Mouse (Mus musculus): ENCODE measurements around the gene D330020A13Rik. TPM values are rescaled to one million over a fixed set of nuclear protein-coding genes. Genes with fewer than 3 reads are reported as not detected.

Gene D330020A13Rik
- polyA plus RNA-seq, 1 experiment, result 0.26 TPM

- H3ac ChIP-seq (ENCODE audit: control insufficient read depth, insufficient read length, low read depth), result no peak overlapping the region
- H3K4me3 ChIP-seq (ENCODE audit: insufficient read depth, poor library complexity, severe bottlenecking), result no peak overlapping the region
- no peaks in the 10 kb centered on the region for H3K36me3 ChIP-seq (ENCODE audit: control insufficient read depth, insufficient read depth)
- TF ChIP-seq MAX (IDR thresholded peaks at IDR 0.05) (no peak), FOSL1 (IDR thresholded peaks at IDR 0.05; ENCODE audit: insufficient read depth, low read length, poor library complexity, severe bottlenecking) (no peak), USF1 (IDR thresholded peaks at IDR 0.05; ENCODE audit: low read depth) (no peak), MYOD1 (IDR thresholded peaks at IDR 0.05; ENCODE audit: control insufficient read depth, insufficient read length, low read depth) (no peak), MYOG (IDR thresholded peaks at IDR 0.05; ENCODE audit: control insufficient read depth, extremely low read depth, insufficient read length) (no peak), CTCF (IDR thresholded peaks at IDR 0.05; ENCODE audit: control insufficient read depth, insufficient read depth, insufficient read length) (no peak), CEBPB (IDR thresholded peaks at IDR 0.05; ENCODE audit: low read depth) (no peak)
- H3K79me2 ChIP-seq (ENCODE audit: control insufficient read depth, insufficient read depth), result no peaks in the 10 kb centered on the region
- no peaks in the 10 kb centered on the region for H3K79me3 ChIP-seq (ENCODE audit: low read depth)
- H3K27me3 ChIP-seq (ENCODE audit: control insufficient read depth, insufficient read depth, insufficient read length), result no peaks in the 10 kb centered on the region
Measured at GRCm38 (mm10) chr6:120263608-120264007, 30.6 kb upstream of the D330020A13Rik start.

DNA sequence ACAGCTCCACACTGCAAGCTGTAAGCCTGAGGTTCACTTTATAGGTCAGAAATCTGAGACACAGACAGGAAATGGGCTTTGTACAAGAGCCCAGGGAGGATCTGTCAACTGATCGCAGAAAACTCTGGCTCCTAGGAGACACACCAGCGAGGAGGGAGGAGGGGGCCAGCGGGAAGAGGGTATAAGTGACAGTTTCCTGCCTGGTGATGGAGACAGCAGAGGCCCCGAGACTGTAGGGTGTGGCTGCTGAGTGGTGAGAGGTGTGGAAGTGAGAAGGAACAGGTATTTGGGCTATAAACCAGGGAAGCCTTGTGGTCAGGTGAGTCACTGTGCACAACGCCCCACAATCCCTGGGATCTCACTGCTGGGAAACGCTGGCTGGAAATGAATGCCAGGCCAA is 30.0 kb upstream of the D330020A13Rik start:
- no peak for TF ChIP-seq USF1 (IDR thresholded peaks at IDR 0.05; ENCODE audit: low read depth)
- no peak for TF ChIP-seq MYOD1 (IDR thresholded peaks at IDR 0.05; ENCODE audit: control insufficient read depth, insufficient read length, low read depth)
- TF ChIP-seq MAX (IDR thresholded peaks at IDR 0.05), result no peak
- TF ChIP-seq MYOG (IDR thresholded peaks at IDR 0.05; ENCODE audit: control insufficient read depth, extremely low read depth, insufficient read length), result no peak
- no peak for TF ChIP-seq FOSL1 (IDR thresholded peaks at IDR 0.05; ENCODE audit: insufficient read depth, low read length, poor library complexity, severe bottlenecking)
- Histone ChIP-seq H3K79me3 (ENCODE audit: low read depth) (no peaks in the 10 kb centered on the region), H3ac (ENCODE audit: control insufficient read depth, insufficient read length, low read depth) (no peak overlapping the region), H3K79me2 (ENCODE audit: control insufficient read depth, insufficient read depth) (no peaks in the 10 kb centered on the region), H3K36me3 (ENCODE audit: control insufficient read depth, insufficient read depth) (no peaks in the 10 kb centered on the region), H3K4me3 (ENCODE audit: insufficient read depth, poor library complexity, severe bottlenecking) (no peak overlapping the region), H3K27me3 (ENCODE audit: control insufficient read depth, insufficient read depth, insufficient read length) (no peaks in the 10 kb centered on the region)

DNA sequence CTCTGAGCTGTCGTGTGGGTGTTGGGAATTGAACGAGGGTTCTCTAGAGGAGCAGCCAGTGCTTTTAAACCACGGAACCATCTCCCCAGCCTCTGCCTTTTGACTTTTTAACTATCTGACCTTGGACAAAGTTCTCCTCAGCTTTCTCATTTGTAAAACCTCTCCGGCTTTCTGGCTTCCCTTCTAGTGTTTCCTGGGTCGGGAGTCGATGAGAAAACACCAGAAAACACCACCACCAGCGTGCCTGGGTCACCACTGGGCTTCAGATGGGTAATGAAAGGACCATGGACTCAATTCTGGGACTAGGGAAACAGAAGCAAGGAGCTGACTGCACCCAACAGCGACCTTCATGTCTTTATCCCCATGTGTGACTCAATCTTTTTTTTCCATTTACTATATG is 20.0 kb upstream of the D330020A13Rik start:
- Histone ChIP-seq H3ac (ENCODE audit: control insufficient read depth, insufficient read length, low read depth) (no peak overlapping the region), H3K79me2 (ENCODE audit: control insufficient read depth, insufficient read depth) (no peaks in the 10 kb centered on the region), H3K79me3 (ENCODE audit: low read depth) (no peaks in the 10 kb centered on the region), H3K27me3 (ENCODE audit: control insufficient read depth, insufficient read depth, insufficient read length) (no peaks in the 10 kb centered on the region), H3K4me3 (ENCODE audit: insufficient read depth, poor library complexity, severe bottlenecking) (no peak overlapping the region), H3K36me3 (ENCODE audit: control insufficient read depth, insufficient read depth) (no peaks in the 10 kb centered on the region)
- no peak for TF ChIP-seq MAX (IDR thresholded peaks at IDR 0.05)
- no peak for TF ChIP-seq MYOD1 (IDR thresholded peaks at IDR 0.05; ENCODE audit: control insufficient read depth, insufficient read length, low read depth)
- no peak for TF ChIP-seq CTCF (IDR thresholded peaks at IDR 0.05; ENCODE audit: control insufficient read depth, insufficient read depth, insufficient read length)
- TF ChIP-seq USF1 (IDR thresholded peaks at IDR 0.05; ENCODE audit: low read depth), result no peak
- no peak for TF ChIP-seq CEBPB (IDR thresholded peaks at IDR 0.05; ENCODE audit: low read depth)
- TF ChIP-seq FOSL1 (IDR thresholded peaks at IDR 0.05; ENCODE audit: insufficient read depth, low read length, poor library complexity, severe bottlenecking), result no peak
- TF ChIP-seq MYOG (IDR thresholded peaks at IDR 0.05; ENCODE audit: control insufficient read depth, extremely low read depth, insufficient read length), result no peak

GRCm38 (mm10) chr6:120274887-120275286 is 19.3 kb upstream of the D330020A13Rik start:
- H3K79me2 ChIP-seq (ENCODE audit: control insufficient read depth, insufficient read depth), result no peaks in the 10 kb centered on the region
- TF ChIP-seq CEBPB (IDR thresholded peaks at IDR 0.05; ENCODE audit: low read depth), result no peak
- no peak for TF ChIP-seq FOSL1 (IDR thresholded peaks at IDR 0.05; ENCODE audit: insufficient read depth, low read length, poor library complexity, severe bottlenecking)
- TF ChIP-seq MYOG (IDR thresholded peaks at IDR 0.05; ENCODE audit: control insufficient read depth, extremely low read depth, insufficient read length), result no peak
- TF ChIP-seq CTCF (IDR thresholded peaks at IDR 0.05; ENCODE audit: control insufficient read depth, insufficient read depth, insufficient read length), result no peak
- no peak for TF ChIP-seq USF1 (IDR thresholded peaks at IDR 0.05; ENCODE audit: low read depth)
- no peak for TF ChIP-seq MYOD1 (IDR thresholded peaks at IDR 0.05; ENCODE audit: control insufficient read depth, insufficient read length, low read depth)
- no peak for TF ChIP-seq MAX (IDR thresholded peaks at IDR 0.05)
- no peak overlapping the region for H3K4me3 ChIP-seq (ENCODE audit: insufficient read depth, poor library complexity, severe bottlenecking)
- H3K27me3 ChIP-seq (ENCODE audit: control insufficient read depth, insufficient read depth, insufficient read length), result no peaks in the 10 kb centered on the region
- no peak overlapping the region for H3ac ChIP-seq (ENCODE audit: control insufficient read depth, insufficient read length, low read depth)
- H3K79me3 ChIP-seq (ENCODE audit: low read depth), result no peaks in the 10 kb centered on the region
- H3K36me3 ChIP-seq (ENCODE audit: control insufficient read depth, insufficient read depth), result no peaks in the 10 kb centered on the region

DNA sequence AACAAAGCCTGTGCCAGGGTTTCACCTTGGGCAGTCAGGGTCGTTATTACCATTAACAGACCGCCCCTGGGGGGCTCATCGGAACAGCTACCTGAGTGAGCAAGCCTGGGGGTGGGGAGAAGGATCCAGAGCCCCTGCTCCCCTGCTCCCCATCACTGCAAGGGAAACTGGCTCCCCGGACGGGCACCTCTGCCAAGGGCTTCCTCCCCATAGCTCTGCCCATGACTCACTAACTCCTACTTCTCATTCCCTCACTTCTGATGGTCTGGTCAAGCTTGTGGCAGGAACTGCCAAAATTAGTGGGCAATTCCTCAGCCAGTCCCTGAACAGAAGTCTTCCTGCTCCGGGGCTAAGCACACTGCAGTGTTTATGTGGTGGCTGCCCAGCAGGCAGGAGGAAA is 18.9 kb upstream of the D330020A13Rik start:
- no peaks in the 10 kb centered on the region for H3K79me2 ChIP-seq (ENCODE audit: control insufficient read depth, insufficient read depth)
- TF ChIP-seq CEBPB (IDR thresholded peaks at IDR 0.05; ENCODE audit: low read depth) (no peak), USF1 (IDR thresholded peaks at IDR 0.05; ENCODE audit: low read depth) (no peak), FOSL1 (IDR thresholded peaks at IDR 0.05; ENCODE audit: insufficient read depth, low read length, poor library complexity, severe bottlenecking) (no peak), MAX (IDR thresholded peaks at IDR 0.05) (no peak), MYOD1 (IDR thresholded peaks at IDR 0.05; ENCODE audit: control insufficient read depth, insufficient read length, low read depth) (no peak), CTCF (IDR thresholded peaks at IDR 0.05; ENCODE audit: control insufficient read depth, insufficient read depth, insufficient read length) (no peak), MYOG (IDR thresholded peaks at IDR 0.05; ENCODE audit: control insufficient read depth, extremely low read depth, insufficient read length) (no peak)
- no peaks in the 10 kb centered on the region for H3K36me3 ChIP-seq (ENCODE audit: control insufficient read depth, insufficient read depth)
- no peaks in the 10 kb centered on the region for H3K79me3 ChIP-seq (ENCODE audit: low read depth)
- H3K4me3 ChIP-seq (ENCODE audit: insufficient read depth, poor library complexity, severe bottlenecking), result no peak overlapping the region
- H3K27me3 ChIP-seq (ENCODE audit: control insufficient read depth, insufficient read depth, insufficient read length), result no peaks in the 10 kb centered on the region
- no peak overlapping the region for H3ac ChIP-seq (ENCODE audit: control insufficient read depth, insufficient read length, low read depth)

DNA sequence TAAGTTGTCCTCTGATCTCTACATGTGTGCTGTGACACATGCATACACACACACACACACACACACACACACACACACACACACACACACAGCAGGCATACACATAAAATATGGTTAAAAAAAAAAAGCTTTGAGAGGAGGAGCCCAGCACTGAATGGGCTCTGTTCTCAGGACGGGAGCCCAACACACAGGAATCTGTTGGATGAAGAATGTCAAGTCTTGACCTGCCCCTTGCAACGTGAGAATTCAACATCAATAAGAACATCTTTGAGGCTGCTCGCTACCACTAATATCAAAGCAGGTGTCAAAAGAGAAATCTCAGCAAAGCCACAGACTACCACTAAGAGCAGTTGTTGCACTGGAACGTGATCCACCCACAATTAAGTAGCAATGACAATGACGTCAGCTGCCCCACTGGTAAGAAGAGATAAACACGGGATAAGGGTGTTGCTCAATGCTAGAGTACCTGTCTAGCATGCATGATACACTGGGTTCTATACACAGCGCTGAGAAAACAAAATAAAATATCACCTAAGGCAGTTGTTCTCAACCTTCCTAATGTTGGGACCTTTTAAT is 17.2 kb upstream of the D330020A13Rik start:
- TF ChIP-seq FOSL1 (IDR thresholded peaks at IDR 0.05; ENCODE audit: insufficient read depth, low read length, poor library complexity, severe bottlenecking), result no peak
- TF ChIP-seq MYOD1 (IDR thresholded peaks at IDR 0.05; ENCODE audit: control insufficient read depth, insufficient read length, low read depth), result peak; percentile 3
- no peaks in the 10 kb centered on the region for H3K36me3 ChIP-seq (ENCODE audit: control insufficient read depth, insufficient read depth)
- no peaks in the 10 kb centered on the region for H3K79me3 ChIP-seq (ENCODE audit: low read depth)
- no peaks in the 10 kb centered on the region for H3K27me3 ChIP-seq (ENCODE audit: control insufficient read depth, insufficient read depth, insufficient read length)
- H3K79me2 ChIP-seq (ENCODE audit: control insufficient read depth, insufficient read depth), result no peaks in the 10 kb centered on the region
- no peak overlapping the region for H3ac ChIP-seq (ENCODE audit: control insufficient read depth, insufficient read length, low read depth)
- no peak overlapping the region for H3K4me3 ChIP-seq (ENCODE audit: insufficient read depth, poor library complexity, severe bottlenecking)
